Mouse (Mus musculus) right cerebral cortex, adult 18-20 months (tissue): ENCODE data around the gene Col6a1.

Experiments used
- DNase-seq: peaks from one replicate; pipeline ENCODE4 v3.0.0; 2022; ENCODE audit warnings: mixed read lengths

The Col6a1 gene

GRCm38 (mm10) chr10:76678122-76678521 is 47.8 kb downstream of the Col6a1 start:
- DNase-seq = peak; percentile 74

- no peak for DNase-seq
Measured at GRCm38 (mm10) chr10:76675268-76675667, 50.7 kb downstream of the Col6a1 start.

GRCm38 (mm10) chr10:76674581-76674980 is 51.4 kb downstream of the Col6a1 start:
- no peak for DNase-seq

- no peak for DNase-seq
Measured at GRCm38 (mm10) chr10:76671939-76672338, 54.0 kb downstream of the Col6a1 start.

GRCm38 (mm10) chr10:76668947-76669284 is 57.1 kb downstream of the Col6a1 start:
- peak; percentile 85 for DNase-seq

GRCm38 (mm10) chr10:76668261-76668946 is 57.6 kb downstream of the Col6a1 start:
- DNase-seq = no peak

- no peak for DNase-seq
Measured at GRCm38 (mm10) chr10:76667197-76667805, 58.7 kb downstream of the Col6a1 start.

- no peak for DNase-seq
Measured at GRCm38 (mm10) chr10:76665551-76665950, 60.4 kb downstream of the Col6a1 start.

- DNase-seq = no peak
Measured at GRCm38 (mm10) chr10:76664156-76665115, 61.5 kb downstream of the Col6a1 start.
